In genomic region chr15:5940945-5941344, GRCm38 (mm10) we compare ENCODE assay signal across 18 mouse cellular contexts.
"Had no signal": no experiment of that assay in that cellular context is flagged by ENCODE, and none has a peak within 500 bp of the region (broad histone marks: within the 10 kb centered on the region; RNA-seq: fewer than 3 reads in every experiment).

No protein-coding gene starts in this region.

- DNase-seq: kidney, postnatal 25 days; layer of hippocampus, postnatal 36 days; liver; liver, embryonic 13.5 days; liver, postnatal 0 days; lung, postnatal 14 days; right cerebral cortex, adult 18-20 months; right cerebral cortex, postnatal 25 days; thymus, postnatal 36 days had no signal

- H3K4me3 ChIP-seq: limb, embryonic 12.5 days; liver, embryonic 13.5 days; lung, embryonic 15.5 days; megakaryocyte, embryonic 14.5 days; midbrain, embryonic 13.5 days; myocyte; neural tube, embryonic 13.5 days had no signal

- H3K27ac ChIP-seq: limb, embryonic 12.5 days; liver, embryonic 13.5 days; lung, embryonic 15.5 days; macrophage; midbrain, embryonic 13.5 days; neural tube, embryonic 13.5 days had no signal

- H3K27me3 ChIP-seq: limb, embryonic 12.5 days; liver, embryonic 13.5 days; lung, embryonic 15.5 days; megakaryocyte, embryonic 14.5 days; midbrain, embryonic 13.5 days; neural tube, embryonic 13.5 days had no signal

- H3K4me2 ChIP-seq: limb, embryonic 12.5 days; liver, embryonic 13.5 days; lung, embryonic 15.5 days; midbrain, embryonic 13.5 days; neural tube, embryonic 13.5 days had no signal

- H3K9ac ChIP-seq: limb, embryonic 12.5 days; liver, embryonic 13.5 days; liver, postnatal 0 days; lung, embryonic 15.5 days; midbrain, embryonic 13.5 days; neural tube, embryonic 13.5 days had no signal

- H3K4me1 ChIP-seq: limb, embryonic 12.5 days; liver, embryonic 13.5 days; lung, embryonic 15.5 days; megakaryocyte, embryonic 14.5 days; midbrain, embryonic 13.5 days; neural tube, embryonic 13.5 days had no signal

- H3K36me3 ChIP-seq: limb, embryonic 12.5 days; liver, embryonic 13.5 days; lung, embryonic 15.5 days; midbrain, embryonic 13.5 days; neural tube, embryonic 13.5 days had no signal

- H3K9me3 ChIP-seq: limb, embryonic 12.5 days; liver, embryonic 13.5 days; lung, embryonic 15.5 days; midbrain, embryonic 13.5 days; neural tube, embryonic 13.5 days had no signal

- ATAC-seq: inflammation-experienced regulatory T-cells, adult 6 months; intestine, postnatal 0 days; liver, postnatal 0 days; midbrain, embryonic 13.5 days had no signal
